Mouse (Mus musculus) liver, adult 10 weeks (tissue): ENCODE results near the gene Zdhhc8. TPM values are rescaled to one million over a fixed set of nuclear protein-coding genes. Genes with fewer than 3 reads are reported as not detected.

Source experiments
- polyA plus RNA-seq: library from polyadenylated mRNA; stranded (reverse); fragments of 350-450 nt; fragmentation: Illumina TruSeq; extraction: RNeasy Lipid Tissue Mini Kit (QIAGEN cat#74804); gene quantifications from one replicate; pipeline ENCODE4 v1.2.3, GENCODE M21; 2014; ENCODE audit warnings: low read depth, low replicate concordance

Gene Zdhhc8
- polyA plus RNA-seq: not detected

DNA sequence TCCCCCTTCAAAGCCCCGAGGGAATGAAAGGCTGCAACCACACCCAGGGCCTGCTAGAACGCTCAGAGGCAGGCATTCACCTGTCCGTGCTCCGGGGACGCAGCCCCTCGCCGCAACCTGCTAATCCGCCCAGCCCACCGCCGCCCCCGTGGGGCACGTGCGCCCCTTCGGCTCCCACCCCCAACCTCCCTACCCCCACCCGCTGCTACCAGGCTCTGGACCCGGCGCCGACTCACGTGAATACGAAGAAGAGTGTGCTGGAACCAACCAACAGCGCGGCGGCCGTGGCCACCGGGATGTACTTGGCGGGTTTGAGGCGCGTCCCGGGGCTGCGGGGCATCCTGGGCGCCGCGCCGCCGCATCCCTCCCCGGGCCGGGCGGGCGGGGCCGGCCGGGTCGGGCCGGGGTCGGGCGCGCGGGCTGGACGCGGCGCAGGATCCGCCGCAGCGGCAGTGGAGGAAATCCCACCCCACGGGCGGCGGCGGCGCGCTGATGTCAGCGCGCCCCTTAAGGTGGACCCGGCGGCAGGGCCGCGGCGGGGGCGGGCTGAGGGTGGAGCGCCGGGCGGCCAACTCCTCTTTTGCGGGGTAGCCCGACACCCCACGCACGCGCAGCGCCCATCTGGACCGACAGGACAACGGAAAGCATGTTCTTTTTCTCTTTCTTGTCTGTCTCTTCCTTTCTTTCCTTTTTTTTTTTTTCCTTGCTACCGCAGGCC is at the start of gene Zdhhc8:
TSS of gene Zdhhc8 (minus strand) at position 466 of the 718 bp plus-strand sequence.

GRCm38 (mm10) chr16:18258221-18258620 is 23.3 kb upstream of the Zdhhc8 start, which contains the start of gene Gm49776:
Gene Gm49776 (minus strand): TSS chr16:18258321.

GRCm38 (mm10) chr16:18248433-18249363 is 13.8 kb upstream of the Zdhhc8 start, which contains the start of the genes Trmt2a and Ranbp1:
Gene Trmt2a (plus strand): TSS chr16:18248679.
Gene Ranbp1 (minus strand): TSS chr16:18248732.

GRCm38 (mm10) chr16:18217579-18217978 is 17.4 kb downstream of the Zdhhc8 start, which contains the start of gene Ccdc188:
Gene Ccdc188 (plus strand): TSS chr16:18217879.

Other genes starting within 250 kb of the Zdhhc8 start
- 12.2 TPM for gene Dgcr6, start 182.3 kb downstream of the Zdhhc8 start, polyA plus RNA-seq
- 14.7 TPM for gene Prodh, start 144.9 kb downstream of the Zdhhc8 start, polyA plus RNA-seq
- gene Rtn4r, start 107.5 kb downstream of the Zdhhc8 start, polyA plus RNA-seq: not detected
- gene Ccdc188, start 17.3 kb downstream of the Zdhhc8 start, polyA plus RNA-seq: not detected
- 11.7 TPM for gene Trmt2a, start 13.5 kb upstream of the Zdhhc8 start, polyA plus RNA-seq
- gene Ranbp1, start 13.6 kb upstream of the Zdhhc8 start, polyA plus RNA-seq: 38.4 TPM
- gene Gm49776, start 23.2 kb upstream of the Zdhhc8 start, polyA plus RNA-seq: not detected
- 8.6 TPM for gene Dgcr8, start 54.1 kb upstream of the Zdhhc8 start, polyA plus RNA-seq
- 12.6 TPM for gene Tango2, start 113.0 kb upstream of the Zdhhc8 start, polyA plus RNA-seq
- 0.34 TPM for gene Arvcf, start 113.0 kb upstream of the Zdhhc8 start, polyA plus RNA-seq
- 6.9 TPM for gene Txnrd2, start 191.2 kb upstream of the Zdhhc8 start, polyA plus RNA-seq
- gene Comt, start 191.7 kb upstream of the Zdhhc8 start, polyA plus RNA-seq: 108 TPM